ENCODE assay signal across 7 mouse cellular contexts in the genomic region with DNA sequence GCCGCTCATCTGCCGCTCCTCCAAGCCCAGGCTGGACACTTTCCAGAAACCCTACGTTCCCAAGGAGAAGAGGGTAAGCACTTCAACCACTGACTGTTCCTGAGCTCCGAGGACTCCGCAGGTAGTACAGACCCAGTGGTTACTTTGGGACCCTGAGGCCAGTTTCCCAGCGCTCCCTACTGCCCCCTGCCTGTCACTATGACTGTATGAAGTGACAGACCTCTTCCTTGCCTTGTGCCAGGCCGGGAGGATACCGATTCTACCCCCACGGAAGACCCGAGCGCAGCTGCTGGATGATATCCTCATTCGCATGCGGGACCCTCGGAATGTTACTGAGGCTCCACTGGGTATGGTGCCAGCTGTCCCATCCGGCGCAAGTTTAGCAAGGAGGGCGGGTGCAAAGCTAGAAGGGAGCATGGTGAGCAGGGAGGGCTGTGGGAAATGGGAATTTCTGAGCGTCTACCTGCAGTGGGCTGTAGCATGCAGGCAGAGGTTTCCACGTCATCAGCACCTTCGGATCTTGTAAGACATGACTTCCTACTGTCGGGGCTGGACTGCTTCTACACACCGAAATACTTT. TPM values are rescaled to one million over a fixed set of nuclear protein-coding genes. Genes with fewer than 3 reads are reported as not detected.
A peak's percentile ranks its signal among the peaks of the same experiment; 100 is the strongest.
DNase-seq lines count a peak whose midpoint lies in the region; ATAC-seq lines count a peak whose summit lies in the region.

No protein-coding gene starts in this region.

- H3K36me3 ChIP-seq in forebrain, embryonic 11.5 days (ENCODE audit: control insufficient read depth, insufficient read depth, low read length): no peaks in the 10 kb centered on the region
- peaks cover 8% of the 10 kb centered on the region for H3K36me3 ChIP-seq in hindbrain, embryonic 10.5 days

- ATAC-seq in forebrain, embryonic 11.5 days (replicated peaks; ENCODE audit: low FRiP score): peak; percentile 47; the same call in 1 of the 2 replicates

- peaks cover 6% of the 10 kb centered on the region for H3K27me3 ChIP-seq in forebrain, embryonic 11.5 days (ENCODE audit: control insufficient read depth, insufficient read depth, low read length)
- peaks cover 51% of the 10 kb centered on the region for H3K27me3 ChIP-seq in hindbrain, embryonic 10.5 days (ENCODE audit: insufficient read depth, poor library complexity, severe bottlenecking)

- H3K27ac ChIP-seq in forebrain, embryonic 11.5 days (ENCODE audit: low read depth, low read length): no peak overlapping the region
- no peak overlapping the region for H3K27ac ChIP-seq in hindbrain, embryonic 10.5 days

- 5% methylated on average over 22 of the region's 22 CpGs for WGBS in forebrain, embryonic 11.5 days
- 6% methylated on average over 22 of the region's 22 CpGs for WGBS in hindbrain, embryonic 10.5 days

- peak overlapping the region; percentile 79 for H3K4me2 ChIP-seq in forebrain, embryonic 11.5 days (ENCODE audit: low read depth, low read length, severe bottlenecking)

- peaks cover 9% of the 10 kb centered on the region for H3K4me1 ChIP-seq in forebrain, embryonic 11.5 days (replicated peaks; ENCODE audit: control insufficient read depth, insufficient read depth, low read length)
- peaks cover 21% of the 10 kb centered on the region for H3K4me1 ChIP-seq in hindbrain, embryonic 10.5 days (replicated peaks)

- H3K4me3 ChIP-seq in forebrain, embryonic 11.5 days (ENCODE audit: low read depth, low read length): peak overlapping the region; percentile 31
- H3K4me3 ChIP-seq in hindbrain, embryonic 10.5 days: peak overlapping the region; percentile 55

- no peaks in the 10 kb centered on the region for H3K9me3 ChIP-seq in forebrain, embryonic 11.5 days (ENCODE audit: control insufficient read depth, low read length)
- no peaks in the 10 kb centered on the region for H3K9me3 ChIP-seq in hindbrain, embryonic 10.5 days

- DNase-seq in Muller cell, postnatal 12 days (ENCODE audit: inconsistent ontology term): peak; percentile 26
- peak; percentile 41 for DNase-seq in brain, adult 2 months (ENCODE audit: low read depth, low spot score)
- DNase-seq in forebrain, embryonic 11.5 days (ENCODE audit: low spot score): peak; percentile 77
- peak; percentile 68 for DNase-seq in hindbrain, embryonic 10.5 days (ENCODE audit: low spot score)
- peak; percentile 49 to 63 for DNase-seq in layer of hippocampus, postnatal 25 days (ENCODE audit: extremely low spot score in 1 of 2, low spot score in 1 of 2)
- peak; percentile 58 for DNase-seq in lung, postnatal 36 days
- DNase-seq in right cerebral cortex, postnatal 14 days: peak; percentile 60

- peak overlapping the region; percentile 57 for H3K9ac ChIP-seq in forebrain, embryonic 11.5 days (ENCODE audit: low read length)

RNA-seq across cellular contexts. Expression of a gene that starts 53.6 kb away (rescaled TPM):
- polyA plus RNA-seq in forebrain, embryonic 11.5 days (2014; fragmentation: Nextera tagmentation; extraction: Ambion mirVana): 332 and 344 TPM in 2 replicates
- 352 and 393 TPM in 2 replicates for polyA plus RNA-seq in hindbrain, embryonic 10.5 days (2016; fragmentation: Nextera tagmentation; extraction: Ambion mirVana)
- 100 to 1,000 TPM in 1 of 2 experiments, 10 to 100 TPM in 1; 89.9 to 104 TPM for total RNA-seq in layer of hippocampus, postnatal 25 days (2021)

RNA-seq across cellular contexts. Expression of a gene that starts 57.9 kb away (rescaled TPM):
- 0.56 and 0.61 TPM in 2 replicates for polyA plus RNA-seq in forebrain, embryonic 11.5 days (2014; fragmentation: Nextera tagmentation; extraction: Ambion mirVana)
- 0.46 and 0.68 TPM in 2 replicates for polyA plus RNA-seq in hindbrain, embryonic 10.5 days (2016; fragmentation: Nextera tagmentation; extraction: Ambion mirVana)
- total RNA-seq in layer of hippocampus, postnatal 25 days (2021): 1 to 10 TPM in 1 of 2 experiments, under 1 TPM in 1; 0.94 to 1.1 TPM

Comparison
In these comparisons a context has a peak if more than half of its experiments do, and no peak if none do; other contexts are left out.
1. DNase-seq: peak in every context shown above with its lines; median percentile 77 in forebrain, embryonic 11.5 days; 68 in hindbrain, embryonic 10.5 days; 60 in right cerebral cortex, postnatal 14 days; 58 in lung, postnatal 36 days; 56 in layer of hippocampus, postnatal 25 days; 41 in brain, adult 2 months; 26 in Muller cell, postnatal 12 days.